Mouse (Mus musculus) stomach, postnatal 0 days (tissue): ENCODE measurements around the gene Tmem231.

ENCODE experiments used
- CTCF ChIP-seq: IDR thresholded peaks from 2 replicates; pipeline ENCODE4 v1.5.1; 2016; ENCODE audit warnings: antibody characterized with exemption, low read depth, mild to moderate bottlenecking, moderate library complexity
- EP300 ChIP-seq: optimal IDR thresholded peaks from 2 replicates; pipeline ENCODE3; 2016; ENCODE audit warnings: antibody characterized with exemption

DNA sequence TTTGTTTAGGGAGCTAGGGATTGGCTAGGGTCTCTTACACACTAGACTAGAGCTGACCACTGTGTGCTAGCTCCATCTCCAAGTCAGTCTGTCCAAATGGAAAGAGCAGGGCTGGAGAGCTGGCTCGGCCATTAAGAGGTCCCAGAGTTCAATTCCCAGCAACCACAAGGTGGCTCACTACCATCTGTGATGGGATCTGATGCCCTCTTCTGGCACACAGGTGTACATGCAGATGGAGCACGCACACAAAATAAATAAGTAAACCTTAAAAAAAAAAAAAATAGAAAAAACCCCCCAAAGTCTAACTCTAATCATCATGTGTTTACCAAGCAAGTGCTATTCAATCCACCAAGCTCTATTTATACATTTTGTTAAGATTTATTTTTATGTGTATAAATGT lies 14.0 kb downstream of the Tmem231 start:
- peak; percentile 55 for TF ChIP-seq CTCF
- no peak for TF ChIP-seq EP300
